Mouse (Mus musculus) liver, embryonic 16.5 days (tissue): ENCODE measurements around the gene Nsmce4a. TPM values are rescaled to one million over a fixed set of nuclear protein-coding genes. Genes with fewer than 3 reads are reported as not detected.
A peak's percentile ranks its signal among the peaks of the same experiment; 100 is the strongest.

Source experiments
- ATAC-seq: fragments of 200-750 bp; cut with Nextera tagmentation; 2 replicates; pipeline ENCODE4 v1.8.0; 2017; ENCODE audit warnings: low read depth, mild to moderate bottlenecking, moderate number of reproducible peaks, moderate library complexity
- H3K27ac ChIP-seq: fragments of 300-500 bp; sonication (generic); 2 replicates; pipeline ENCODE4 v1.5.1; 2014; ENCODE audit warnings: mild to moderate bottlenecking, low read length
- H3K27me3 ChIP-seq: fragments of 300-500 bp; sonication (generic); 2 replicates; pipeline ENCODE4 v1.6.1; 2014; ENCODE audit warnings: low read depth, low read length, mixed read lengths; ENCODE audit not compliant: control insufficient read depth, insufficient read depth
- H3K36me3 ChIP-seq: fragments of 300-500 bp; sonication (generic); 2 replicates; pipeline ENCODE4 v1.6.1; 2014; ENCODE audit warnings: mild to moderate bottlenecking; ENCODE audit not compliant: control insufficient read depth, insufficient read depth
- H3K4me1 ChIP-seq: fragments of 300-500 bp; sonication (generic); 2 replicates; pipeline ENCODE4 v1.6.1; 2014; ENCODE audit warnings: low read depth, low read length, mixed read lengths; ENCODE audit not compliant: control insufficient read depth
- H3K4me2 ChIP-seq: fragments of 300-500 bp; sonication (generic); 2 replicates; pipeline ENCODE4 v1.6.1; 2014; ENCODE audit warnings: low read depth, low read length, mixed read lengths
- H3K4me3 ChIP-seq: fragments of 300-500 bp; sonication (generic); 2 replicates; pipeline ENCODE4 v1.5.1; 2014; ENCODE audit warnings: low read depth, mild to moderate bottlenecking, low read length
- H3K9ac ChIP-seq: fragments of 300-500 bp; sonication (generic); 2 replicates; pipeline ENCODE4 v1.6.1; 2014; ENCODE audit warnings: low read depth, low read length
- H3K9me3 ChIP-seq: fragments of 300-500 bp; sonication (generic); replicated peaks from 2 replicates; pipeline ENCODE4 v1.6.1; 2016; ENCODE audit warnings: low read length; ENCODE audit not compliant: control insufficient read depth
- WGBS: fragments of 180-500 bp; shearing (Covaris S2); extraction: QIAGEN DNeasy Blood & Tissue Kit; methylation state at CpG from one replicate; pipeline ENCODE4 v1.1.7; 2014; ENCODE audit not compliant: insufficient replicate concordance; 5-methylcytosine and 5-hydroxymethylcytosine counted together
- polyA plus RNA-seq: library from polyadenylated mRNA; unstranded; fragments of >200 nt; fragmentation: Nextera tagmentation; extraction: Ambion mirVana; gene quantifications from 2 replicates; pipeline ENCODE4 v1.2.1, GENCODE M21; 2015

The Nsmce4a gene
- polyA plus RNA-seq, 1 experiment from 2014 or later: 71.7 TPM

DNA sequence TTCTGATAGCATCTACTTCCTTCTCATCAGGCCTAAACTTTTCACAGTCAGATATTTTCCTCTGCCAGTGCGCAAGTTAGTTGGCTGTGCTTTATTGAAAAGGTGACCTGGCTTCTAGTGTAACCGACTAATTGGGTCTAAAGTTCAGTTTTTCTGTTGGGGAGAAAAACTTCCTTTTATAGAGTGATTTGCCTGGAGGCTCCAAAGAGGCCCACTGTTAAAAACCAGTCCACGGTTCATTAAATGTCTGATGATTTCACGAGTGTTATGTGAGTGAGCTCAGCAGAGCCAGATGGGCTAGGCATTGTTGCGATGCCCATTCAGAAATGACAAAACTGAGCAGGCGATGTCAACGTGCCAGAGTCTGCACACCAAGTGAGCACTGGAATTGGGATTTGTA lies 2.4 kb downstream of the Nsmce4a start:
- Histone ChIP-seq H3K4me2 (no peak overlapping the region), H3K27me3 (no peaks in the 10 kb centered on the region), H3K4me1 (no peaks in the 10 kb centered on the region), H3K27ac (no peak overlapping the region), H3K9ac (no peak overlapping the region), H3K4me3 (no peak overlapping the region), H3K36me3 (no peaks in the 10 kb centered on the region), H3K9me3 (no peaks in the 10 kb centered on the region)
- no peak for ATAC-seq
- WGBS: 72% methylated on average over 7 of the region's 7 CpGs

DNA sequence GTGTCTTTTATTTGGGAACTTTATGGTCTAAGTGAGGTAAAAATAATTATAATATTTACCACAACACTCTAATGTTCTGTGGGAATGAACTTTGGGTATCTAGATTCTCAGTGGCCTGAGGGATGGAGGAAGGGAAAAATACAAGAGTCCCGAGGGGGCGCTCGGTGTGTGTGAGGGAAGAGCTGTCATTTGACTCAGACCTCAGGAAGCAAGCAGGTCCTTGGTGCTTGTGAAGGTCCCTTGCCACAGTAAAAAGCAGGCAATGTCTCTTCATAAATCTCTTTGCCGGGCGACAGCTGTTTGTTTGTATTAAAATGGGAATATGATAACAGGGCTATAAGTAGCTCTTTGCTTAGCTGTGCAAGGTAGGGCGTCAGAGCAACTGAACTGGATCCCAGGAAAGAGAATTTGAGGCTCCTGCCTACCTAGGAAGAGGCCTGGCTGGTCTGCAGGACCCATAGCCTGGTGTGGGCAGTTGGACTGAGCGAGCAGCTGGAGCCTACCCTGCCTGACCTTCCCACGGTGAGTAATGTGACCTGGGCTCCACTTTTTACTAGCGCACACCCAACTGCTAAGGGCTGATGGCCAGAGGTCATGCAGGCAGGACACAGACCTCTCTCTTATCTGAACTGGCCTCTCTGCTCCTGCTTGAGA lies 4.0 kb downstream of the Nsmce4a start:
- Histone ChIP-seq H3K27me3 (no peaks in the 10 kb centered on the region), H3K4me3 (no peak overlapping the region), H3K27ac (no peak overlapping the region; the same call in 1 of the 2 replicates), H3K4me2 (no peak overlapping the region), H3K4me1 (no peaks in the 10 kb centered on the region), H3K9me3 (no peaks in the 10 kb centered on the region), H3K36me3 (no peaks in the 10 kb centered on the region), H3K9ac (no peak overlapping the region)
- WGBS: 57% methylated on average over 9 of the region's 9 CpGs
- peak; percentile 84 for ATAC-seq

DNA sequence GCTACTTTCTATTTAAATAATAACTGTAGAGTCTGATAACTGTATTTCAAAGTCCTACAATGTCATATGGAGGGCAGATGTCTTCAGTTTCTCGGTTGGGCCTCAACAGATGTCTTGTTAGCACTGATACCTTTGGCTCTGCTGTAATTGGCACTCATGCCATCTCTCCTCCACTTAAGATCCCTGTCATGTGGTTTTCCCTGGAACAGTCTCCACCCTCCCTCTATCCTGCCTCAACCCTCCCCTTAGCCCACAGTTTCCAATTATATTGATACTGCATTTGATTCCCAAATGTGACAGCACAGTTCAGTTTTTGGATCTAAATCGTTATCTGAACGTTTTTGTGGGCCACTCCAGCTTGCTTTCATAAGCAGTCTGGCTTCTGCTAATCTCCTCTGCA lies 8.3 kb downstream of the Nsmce4a start:
- Histone ChIP-seq H3K9me3 (no peaks in the 10 kb centered on the region), H3K27me3 (no peaks in the 10 kb centered on the region), H3K27ac (no peak overlapping the region), H3K4me3 (no peak overlapping the region), H3K36me3 (no peaks in the 10 kb centered on the region), H3K4me2 (no peak overlapping the region), H3K4me1 (no peaks in the 10 kb centered on the region; the same call in 1 of the 2 replicates), H3K9ac (no peak overlapping the region)
- WGBS: 36% methylated on average over 3 of the region's 3 CpGs
- ATAC-seq: no peak

DNA sequence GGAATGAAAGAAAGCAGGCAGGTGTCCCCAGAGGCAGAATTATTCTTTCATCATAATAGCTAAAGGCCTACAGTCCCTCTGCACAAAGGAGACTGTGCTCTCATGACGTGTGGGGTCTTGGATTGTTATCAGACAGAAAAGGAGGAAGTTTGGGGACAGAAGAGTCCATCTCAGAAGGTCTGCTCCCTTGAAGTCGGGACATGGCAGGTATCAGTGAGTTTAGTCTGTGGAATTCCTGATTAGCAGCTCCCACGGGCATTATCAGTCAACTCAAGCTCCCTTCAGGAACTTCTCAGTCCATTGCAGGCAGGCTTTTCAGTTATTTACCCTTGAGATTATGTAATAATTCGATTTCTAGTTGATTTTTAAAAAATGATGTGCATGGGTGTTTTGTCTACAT lies 9.0 kb downstream of the Nsmce4a start:
- no peaks in the 10 kb centered on the region for H3K27me3 ChIP-seq
- H3K4me1 ChIP-seq: no peaks in the 10 kb centered on the region; the same call in 1 of the 2 replicates
- WGBS: 17% methylated on average over 4 of the region's 4 CpGs
- no peaks in the 10 kb centered on the region for H3K36me3 ChIP-seq
- ATAC-seq: no peak
- H3K9ac ChIP-seq: no peak overlapping the region
- H3K9me3 ChIP-seq: no peaks in the 10 kb centered on the region
- H3K4me2 ChIP-seq: no peak overlapping the region
- H3K27ac ChIP-seq: no peak overlapping the region
- H3K4me3 ChIP-seq: no peak overlapping the region

DNA sequence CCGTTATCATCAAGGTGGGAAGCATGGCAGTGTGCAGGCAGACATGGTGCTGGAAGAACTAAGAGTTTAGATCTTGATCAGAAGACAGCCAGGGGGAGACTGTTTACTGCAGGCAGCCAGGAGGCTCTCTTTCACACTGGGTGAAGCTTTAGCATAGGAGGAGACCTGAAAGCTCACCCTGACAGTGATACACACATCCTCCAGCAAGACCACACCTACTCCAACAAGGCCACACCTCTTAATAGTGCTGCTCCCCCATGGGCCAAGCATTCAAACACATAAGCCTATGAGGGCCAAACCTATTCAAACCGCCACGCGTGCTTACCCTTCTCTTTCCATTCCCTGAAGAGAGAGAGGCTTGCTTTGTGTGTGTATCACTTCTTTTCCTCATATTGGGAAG lies 9.6 kb downstream of the Nsmce4a start:
- Histone ChIP-seq H3K4me2 (no peak overlapping the region), H3K9ac (no peak overlapping the region), H3K36me3 (no peaks in the 10 kb centered on the region), H3K4me1 (no peaks in the 10 kb centered on the region; the same call in 1 of the 2 replicates), H3K4me3 (no peak overlapping the region), H3K27ac (no peak overlapping the region), H3K9me3 (no peaks in the 10 kb centered on the region), H3K27me3 (no peaks in the 10 kb centered on the region)
- ATAC-seq: no peak
- 82% methylated on average over 4 of the region's 4 CpGs for WGBS

DNA sequence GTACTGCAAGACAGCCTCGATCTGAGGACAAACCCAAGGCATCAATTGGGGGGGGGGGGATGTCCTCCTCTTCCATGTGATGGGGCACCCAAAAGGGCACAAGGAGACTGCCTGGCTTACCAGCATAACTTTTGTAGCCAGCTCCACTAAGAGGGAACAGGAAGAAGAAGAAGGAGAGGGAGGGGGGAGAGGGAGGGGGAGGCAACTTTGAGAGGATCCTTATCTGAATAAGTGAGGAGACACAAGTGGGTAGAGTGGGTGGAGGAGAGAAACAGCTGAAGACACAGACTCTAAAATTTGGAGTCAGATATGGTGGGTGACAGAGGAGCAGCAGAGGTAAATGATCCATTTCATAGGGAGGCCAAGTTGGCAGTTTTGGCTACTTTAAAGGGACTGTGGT lies 12.0 kb downstream of the Nsmce4a start:
- H3K27me3 ChIP-seq: no peaks in the 10 kb centered on the region
- no peaks in the 10 kb centered on the region; the same call in 1 of the 2 replicates for H3K4me1 ChIP-seq
- no peak overlapping the region for H3K27ac ChIP-seq
- no peak overlapping the region for H3K4me2 ChIP-seq
- 25% methylated on average over 1 of the region's 1 CpGs for WGBS
- H3K9ac ChIP-seq: no peak overlapping the region
- no peaks in the 10 kb centered on the region for H3K36me3 ChIP-seq
- no peak overlapping the region for H3K4me3 ChIP-seq
- ATAC-seq: no peak
- no peaks in the 10 kb centered on the region for H3K9me3 ChIP-seq

DNA sequence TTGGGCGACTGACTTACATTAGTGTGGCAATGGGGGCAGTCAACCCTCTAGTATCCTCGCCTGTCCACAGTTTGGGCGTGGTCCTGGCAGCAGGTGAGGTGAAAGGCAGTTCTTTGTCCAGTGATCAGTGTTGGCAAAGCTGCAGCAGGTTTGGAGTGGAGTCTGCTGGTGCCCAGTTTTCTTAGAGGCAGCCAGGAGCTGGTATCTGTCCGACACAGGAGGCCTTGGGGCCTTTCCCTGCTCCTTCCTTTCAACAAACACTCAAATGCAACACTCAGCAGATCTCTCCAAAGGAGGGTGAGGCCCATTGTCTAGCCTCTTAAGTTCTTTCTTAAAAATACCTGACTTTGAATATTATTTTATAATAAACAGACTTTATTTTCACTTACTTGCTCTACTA lies 14.3 kb downstream of the Nsmce4a start:
- H3K4me3 ChIP-seq: no peak overlapping the region
- no peak overlapping the region for H3K27ac ChIP-seq
- H3K4me2 ChIP-seq: no peak overlapping the region
- H3K27me3 ChIP-seq: no peaks in the 10 kb centered on the region
- H3K4me1 ChIP-seq: no peaks in the 10 kb centered on the region; the same call in 1 of the 2 replicates
- 44% methylated on average over 4 of the region's 4 CpGs for WGBS
- no peak for ATAC-seq
- no peak overlapping the region for H3K9ac ChIP-seq
- H3K36me3 ChIP-seq: no peaks in the 10 kb centered on the region
- no peaks in the 10 kb centered on the region for H3K9me3 ChIP-seq

DNA sequence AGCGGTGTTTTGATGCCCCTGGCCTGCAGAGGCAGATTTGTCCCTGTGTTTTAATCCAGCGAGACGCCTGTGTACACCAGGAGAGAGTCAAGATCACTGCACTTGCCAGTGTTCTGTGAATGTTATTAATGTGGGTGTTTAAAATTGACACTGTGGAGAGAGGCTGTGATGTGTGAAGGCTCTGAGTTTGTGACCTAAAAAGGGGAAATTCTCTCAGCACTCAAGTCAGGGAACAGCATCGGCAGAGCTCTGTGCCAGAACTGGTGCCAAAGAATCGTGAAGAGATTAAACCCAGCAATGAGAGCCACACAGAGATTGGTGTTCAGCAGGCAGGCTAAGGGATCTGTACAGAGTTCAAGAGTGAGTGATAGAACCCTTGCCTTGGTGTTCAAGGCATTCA lies 17.3 kb downstream of the Nsmce4a start:
- Histone ChIP-seq H3K36me3 (no peaks in the 10 kb centered on the region), H3K4me2 (no peak overlapping the region), H3K4me1 (no peaks in the 10 kb centered on the region; the same call in 1 of the 2 replicates), H3K9me3 (no peaks in the 10 kb centered on the region), H3K27ac (no peak overlapping the region), H3K9ac (no peak overlapping the region), H3K4me3 (no peak overlapping the region), H3K27me3 (no peaks in the 10 kb centered on the region)
- ATAC-seq: no peak
- 71% methylated on average over 5 of the region's 5 CpGs for whole genome bisulfite sequencing

DNA sequence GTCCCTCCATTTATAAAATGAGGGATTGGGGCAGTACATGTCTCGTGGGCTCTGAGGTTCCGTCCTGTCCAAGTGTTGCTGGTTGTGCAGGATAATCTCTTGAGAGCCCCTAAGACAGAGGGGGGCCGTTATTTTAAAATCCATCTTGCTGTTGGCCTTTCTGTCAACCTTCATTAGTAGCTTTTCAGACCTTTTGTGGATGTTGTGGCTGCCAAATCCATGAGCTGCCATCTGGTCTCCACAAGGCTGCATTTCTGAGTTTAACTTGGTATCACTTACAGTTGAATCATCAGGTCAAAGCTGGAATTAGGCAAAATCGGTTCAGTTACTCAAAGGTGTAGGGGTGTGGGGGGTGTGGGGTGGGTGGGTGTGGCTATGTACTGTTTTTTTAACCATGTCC lies 19.6 kb downstream of the Nsmce4a start:
- no peak overlapping the region for H3K4me3 ChIP-seq
- no peak overlapping the region for H3K9ac ChIP-seq
- 54% methylated on average over 4 of the region's 4 CpGs for WGBS
- no peak overlapping the region for H3K27ac ChIP-seq
- no peaks in the 10 kb centered on the region for H3K36me3 ChIP-seq
- H3K27me3 ChIP-seq: no peaks in the 10 kb centered on the region
- no peaks in the 10 kb centered on the region for H3K4me1 ChIP-seq
- no peak overlapping the region for H3K4me2 ChIP-seq
- ATAC-seq: no peak
- H3K9me3 ChIP-seq: no peaks in the 10 kb centered on the region
